Mouse (Mus musculus) ES-E14 (cell line): ENCODE measurements around the gene Col4a1. TPM values are rescaled to one million over a fixed set of nuclear protein-coding genes. Genes with fewer than 3 reads are reported as not detected.

Experiments used
- DNase-seq: peaks from one replicate; pipeline ENCODE4 v3.0.0-alpha.2; 2013; ENCODE audit warnings: low read depth, low spot score
- H3K27ac ChIP-seq: 2 replicates; pipeline ENCODE4 v1.5.1; 2012; ENCODE audit warnings: low read depth, mild to moderate bottlenecking, low read length, moderate library complexity, mixed read lengths; ENCODE audit not compliant: poor library complexity, insufficient read depth, severe bottlenecking
- H3K36me3 ChIP-seq: 2 replicates; pipeline ENCODE4 v1.6.1; 2012; ENCODE audit warnings: mild to moderate bottlenecking, low read length, moderate library complexity, mixed read lengths; ENCODE audit not compliant: control insufficient read depth, poor library complexity, insufficient read depth, severe bottlenecking
- H3K4me1 ChIP-seq, 2 experiments: fragments of 150-350 bp in 1 of 2; sonication (generic) in 1 of 2; 2 replicates each; pipeline ENCODE4 v1.6.1; 2012; ENCODE audit warnings: low read length in 2 of 2, mild to moderate bottlenecking in 1 of 2, mixed read lengths in 1 of 2; ENCODE audit not compliant: control insufficient read depth in 2 of 2, insufficient read depth in 2 of 2, poor library complexity in 1 of 2
- H3K4me3 ChIP-seq, 2 experiments: fragments of 150-350 bp in 1 of 2; sonication (generic) in 1 of 2; 2 replicates each; pipeline ENCODE4 v1.5.1; 2012; ENCODE audit warnings: low read length in 2 of 2, low read depth in 1 of 2, mild to moderate bottlenecking in 1 of 2, mixed read lengths in 1 of 2; ENCODE audit not compliant: insufficient read depth in 1 of 2, poor library complexity in 1 of 2, severe bottlenecking in 1 of 2
- H3K9ac ChIP-seq: 2 replicates; pipeline ENCODE4 v1.6.1; 2012; ENCODE audit warnings: low read depth, mild to moderate bottlenecking, low read length, mixed read lengths; ENCODE audit not compliant: poor library complexity, insufficient read depth, severe bottlenecking
- H3K9me3 ChIP-seq: fragments of 150-350 bp; sonication (generic); 2 replicates; pipeline ENCODE4 v1.6.1; 2012; ENCODE audit warnings: low read depth, mild to moderate bottlenecking, low read length; ENCODE audit not compliant: control insufficient read depth, insufficient read depth
- CHD2 ChIP-seq: IDR thresholded peaks from 2 replicates; pipeline ENCODE4 v1.6.1; 2014; ENCODE audit warnings: mild to moderate bottlenecking, low read depth, low read length, inconsistent platforms
- HCFC1 ChIP-seq: IDR thresholded peaks from 2 replicates; pipeline ENCODE4 v1.6.1; 2012; ENCODE audit warnings: low read length, inconsistent platforms, borderline replicate concordance; ENCODE audit not compliant: insufficient read depth
- MAFK ChIP-seq: IDR thresholded peaks from 2 replicates; pipeline ENCODE4 v1.6.1; 2014; ENCODE audit warnings: mild to moderate bottlenecking, low read depth, low read length, inconsistent platforms; ENCODE audit not compliant: insufficient read depth
- ZC3H11A ChIP-seq: IDR thresholded peaks from 2 replicates; pipeline ENCODE4 v1.6.1; 2012; ENCODE audit warnings: low read depth, mild to moderate bottlenecking, inconsistent platforms, low read length, borderline replicate concordance
- ZNF384 ChIP-seq: IDR thresholded peaks from 2 replicates; pipeline ENCODE4 v1.6.1; 2012; ENCODE audit warnings: low read depth, low read length, inconsistent platforms
- in situ Hi-C, 2 experiments: fragments of 600-800 bp; cut with MboI; formaldehyde crosslinking; loops; one replicate each; pipeline ENCODE4 v1.15.1; 2025; ENCODE audit warnings: low sequenced_read_pairs in 2 of 2, inconsistent platforms in 1 of 2; ENCODE audit not compliant: unreplicated experiment in 2 of 2
- total RNA-seq: library from RNA; depleted of rRNA; stranded (reverse); fragments of 300-350 nt; gene quantifications from 2 replicates; pipeline ENCODE4 v1.2.3, GENCODE M21; 2012

Gene Col4a1
- total RNA-seq, 1 experiment: 198 TPM

- Histone ChIP-seq H3K9me3 (no peaks in the 10 kb centered on the region), H3K4me1 (0 out of 4 replicates have a peak, but pooled peaks cover 0 to under 1% of the 10 kb centered on the region in 2 experiments), H3K4me3 (peak overlapping the region; percentile 71 to 77), H3K9ac (peak overlapping the region; percentile 74; the same call in 1 of the 2 replicates), H3K27ac (no peak overlapping the region), H3K36me3 (no peaks in the 10 kb centered on the region)
- TF ChIP-seq ZC3H11A: no peak
- TF ChIP-seq HCFC1: no peak
- no peak for TF ChIP-seq ZNF384
- TF ChIP-seq CHD2: no peak
- TF ChIP-seq MAFK: no peak
- in situ Hi-C loops: loop anchor here (25.0 kb wide), 1 partner anchor 1074 kb away; the partner anchor contains the start of gene Sox1 (in 2 of the 2)
- peak; percentile 29 for DNase-seq
Observed at GRCm38 (mm10) chr8:11313176-11314111, 818 bp upstream of the Col4a1 start.

- TF ChIP-seq HCFC1: no peak
- H3K36me3 ChIP-seq: no peaks in the 10 kb centered on the region
Observed at GRCm38 (mm10) chr8:11311681-11312348, 811 bp downstream of the Col4a1 start.

GRCm38 (mm10) chr8:11310049-11310448 is 2.6 kb downstream of the Col4a1 start:
- TF ChIP-seq CHD2 (no peak), ZNF384 (no peak), ZC3H11A (no peak), HCFC1 (no peak), MAFK (no peak)
- H3K4me1 ChIP-seq: peaks cover 0 to 8% of the 10 kb centered on the region in 2 experiments; a peak in 1 of 4 replicates
- DNase-seq: no peak
- no peak overlapping the region for H3K4me3 ChIP-seq
- H3K9me3 ChIP-seq: no peaks in the 10 kb centered on the region
- H3K27ac ChIP-seq: no peak overlapping the region
- H3K36me3 ChIP-seq: no peaks in the 10 kb centered on the region
- in situ Hi-C loops: loop anchor here (25.0 kb wide), 1 partner anchor 1077 kb away; the partner anchor contains the start of gene Sox1 (in 2 of the 2)
- no peak overlapping the region for H3K9ac ChIP-seq

More at GRCm38 (mm10) chr8:11311681-11312348, 811 bp downstream of the Col4a1 start:
- Histone ChIP-seq H3K9me3 (no peaks in the 10 kb centered on the region), H3K27ac (no peak overlapping the region), H3K9ac (peak overlapping the region; percentile 74), H3K4me3 (peak overlapping the region; percentile 71 to 77), H3K4me1 (peaks cover 0 to 8% of the 10 kb centered on the region in 2 experiments; a peak in 1 of 4 replicates)
- DNase-seq: peak; percentile 28
- in situ Hi-C loops: loop anchor here (25.0 kb wide), 1 partner anchor 1075 kb away; the partner anchor contains the start of gene Sox1 (in 2 of the 2)

GRCm38 (mm10) chr8:11309226-11309625 is 3.4 kb downstream of the Col4a1 start:
- in situ Hi-C loops: loop anchor here (25.0 kb wide), 1 partner anchor 1078 kb away; the partner anchor contains the start of gene Sox1 (in 2 of the 2)
- Histone ChIP-seq H3K9ac (no peak overlapping the region), H3K27ac (no peak overlapping the region), H3K4me1 (peaks cover 0 to 8% of the 10 kb centered on the region in 2 experiments; a peak in 1 of 4 replicates), H3K9me3 (no peaks in the 10 kb centered on the region), H3K36me3 (no peaks in the 10 kb centered on the region), H3K4me3 (no peak overlapping the region)
- TF ChIP-seq ZNF384: no peak
- no peak for TF ChIP-seq MAFK
- TF ChIP-seq CHD2: no peak
- no peak for TF ChIP-seq ZC3H11A
- TF ChIP-seq HCFC1: no peak
- no peak for DNase-seq
